Mouse (Mus musculus) stomach, postnatal 0 days (tissue): Measurements from ENCODE around the gene Vezf1.

Source experiments
- CTCF ChIP-seq: IDR thresholded peaks from 2 replicates; pipeline ENCODE4 v1.5.1; 2016; ENCODE audit warnings: antibody characterized with exemption, low read depth, mild to moderate bottlenecking, moderate library complexity
- EP300 ChIP-seq: optimal IDR thresholded peaks from 2 replicates; pipeline ENCODE3; 2016; ENCODE audit warnings: antibody characterized with exemption

DNA sequence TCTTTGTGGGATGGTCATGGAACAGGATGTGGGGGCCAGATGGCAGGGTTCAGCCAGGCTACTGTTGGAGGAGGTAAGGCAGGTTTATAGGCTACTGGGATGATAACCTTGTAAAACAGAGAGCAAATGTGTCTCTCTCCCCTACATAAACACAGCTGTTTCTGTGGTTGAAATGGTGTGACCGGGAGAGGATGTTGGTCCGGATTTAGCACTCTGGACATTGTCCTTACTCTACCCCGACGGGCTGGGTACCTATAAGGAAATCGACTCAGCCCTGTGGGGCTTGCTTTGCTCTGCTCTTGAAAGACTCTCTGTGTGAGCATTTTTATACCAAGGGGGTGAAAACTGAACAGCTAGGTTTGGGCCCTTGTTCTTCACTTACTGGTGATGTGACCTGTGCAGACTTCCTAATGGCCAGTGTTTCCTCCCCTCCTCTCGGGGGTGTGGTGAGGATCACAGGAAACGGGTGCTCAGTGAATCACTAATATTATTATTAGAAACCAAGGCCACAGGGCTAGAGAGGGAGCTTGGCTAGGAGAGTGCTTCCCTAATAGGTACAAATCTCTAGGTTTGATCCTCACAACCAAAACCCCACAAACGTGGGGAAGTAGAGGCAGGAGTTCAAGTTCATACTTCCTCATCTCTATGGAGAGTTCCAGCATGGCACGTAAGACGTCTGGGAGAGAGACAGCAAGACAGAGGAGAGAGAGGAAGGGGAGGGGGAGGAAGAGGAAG lies 49.4 kb downstream of the Vezf1 start:
- TF ChIP-seq EP300 (no peak), CTCF (no peak)
